Mouse (Mus musculus) monocyte, adult 5-6 weeks (primary cell): Measurements from ENCODE around the gene Agfg1. TPM values are rescaled to one million over a fixed set of nuclear protein-coding genes. Genes with fewer than 3 reads are reported as not detected.

Source experiments
- total RNA-seq: library from RNA; stranded (forward); fragments of 200-1000, 200-491, 200-594 nt; gene quantifications from 3 replicates; pipeline ENCODE4 v1.2.3, GENCODE M21; 2017

Agfg1 gene
- total RNA-seq, 1 experiment from 2014 or later = 48.1 TPM

Other genes with a start within 250 kb of the Agfg1 start
- gene Mff, start 114.6 kb upstream of the Agfg1 start, total RNA-seq = 102 to 146 TPM (median 118 TPM) in 3 replicates
- gene Tm4sf20, start 71.0 kb upstream of the Agfg1 start, total RNA-seq = 2.3 TPM in 1 of 3 replicates, not detected in the others
- not detected in 3 replicates for gene Gm47791, start 68.2 kb upstream of the Agfg1 start, total RNA-seq
- 0.58 TPM in 1 of 3 replicates, not detected in the others for gene A030005L19Rik, start 73.8 kb downstream of the Agfg1 start, total RNA-seq
- gene A030014E15Rik, start 85.4 kb downstream of the Agfg1 start, total RNA-seq = not detected in 3 replicates
- gene Gm6217, start 91.9 kb downstream of the Agfg1 start, total RNA-seq = not detected in 3 replicates
- gene A030003K21Rik, start 103.9 kb downstream of the Agfg1 start, total RNA-seq = not detected in 3 replicates
- gene Gm7544, start 116.5 kb downstream of the Agfg1 start, total RNA-seq = not detected in 3 replicates
- not detected in 3 replicates for gene Gm47955, start 120.8 kb downstream of the Agfg1 start, total RNA-seq
- gene Gm47959, start 161.1 kb downstream of the Agfg1 start, total RNA-seq = not detected in 3 replicates
- gene Slc19a3, start 199.0 kb downstream of the Agfg1 start, total RNA-seq = not detected in 3 replicates
- gene Krtap28-10, start 203.0 kb downstream of the Agfg1 start, total RNA-seq = not detected in 3 replicates
- gene Gm47969, start 205.4 kb downstream of the Agfg1 start, total RNA-seq = not detected in 3 replicates
- not detected in 3 replicates for gene A030005K14Rik, start 219.9 kb downstream of the Agfg1 start, total RNA-seq
- gene Krtap28-13, start 221.4 kb downstream of the Agfg1 start, total RNA-seq = not detected in 3 replicates